Mouse (Mus musculus) urinary bladder, postnatal 14 days (tissue): ENCODE data around the gene Tbx20.

Experiments
- DNase-seq: peaks from one replicate; pipeline ENCODE4 v3.0.0; 2021; ENCODE audit warnings: low spot score

Gene Tbx20

DNA sequence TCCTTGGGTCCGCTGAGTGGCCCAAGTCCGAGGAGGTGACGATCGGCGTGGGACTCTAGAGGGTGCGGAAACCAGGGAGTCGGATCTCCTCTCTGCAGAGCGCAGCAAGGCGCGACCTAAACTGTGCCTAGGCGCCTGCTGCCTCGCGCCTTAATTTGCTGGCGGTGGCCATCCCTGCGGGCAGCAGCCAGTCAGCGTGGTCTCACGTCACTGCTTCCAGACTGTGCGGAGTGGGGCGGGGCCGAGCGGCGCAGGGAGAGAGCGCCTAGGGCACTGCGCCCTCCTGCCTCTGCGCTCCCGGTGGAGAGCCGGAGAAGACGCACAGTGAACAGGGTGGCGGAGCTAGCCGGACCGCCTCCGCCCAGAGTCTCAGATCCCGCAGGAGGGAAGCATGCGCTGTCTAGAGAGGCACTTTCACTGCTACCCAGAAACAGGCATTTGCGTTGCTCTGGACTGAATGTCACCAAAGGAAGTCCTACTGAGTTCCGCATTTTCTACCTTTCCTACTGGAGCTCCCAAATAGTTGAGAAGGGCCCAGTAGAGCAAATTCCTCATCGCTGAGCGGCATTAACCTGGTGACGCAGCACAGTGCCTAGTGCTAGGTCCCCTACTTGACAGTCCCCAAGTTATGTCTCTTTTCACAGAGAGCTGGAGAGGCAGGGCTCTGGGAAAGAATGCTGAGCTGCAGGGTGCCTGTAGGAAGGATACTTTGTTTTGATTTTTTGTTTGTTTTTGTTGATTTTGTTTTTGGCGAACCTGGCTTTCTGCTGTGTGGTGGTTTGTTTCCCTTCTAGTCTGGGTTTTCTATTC is at the start of gene Tbx20:
Tbx20 (minus strand) TSS at position 144 of the 810 bp plus-strand sequence.
- DNase-seq: peak; percentile 75

DNA sequence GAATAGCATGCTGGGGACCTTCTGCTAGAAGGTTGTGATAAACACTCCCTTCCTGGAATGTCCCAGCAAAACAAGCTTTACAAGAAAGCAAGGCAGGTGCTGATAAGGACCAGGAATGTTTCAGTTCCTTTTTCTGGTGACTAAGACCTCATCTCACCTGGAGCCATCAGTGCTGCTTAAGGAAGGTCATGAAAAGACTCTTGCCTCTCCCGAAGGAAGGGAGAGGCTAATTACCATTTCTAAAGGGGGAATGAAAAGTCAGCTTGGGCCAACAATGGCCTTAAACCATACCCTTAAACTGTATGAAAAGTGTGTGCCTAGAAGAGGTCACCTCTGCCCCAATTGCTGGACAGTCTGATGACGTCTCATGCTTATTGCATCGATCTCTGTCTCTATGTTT is 44.4 kb upstream of the Tbx20 start:
- no peak for DNase-seq

DNA sequence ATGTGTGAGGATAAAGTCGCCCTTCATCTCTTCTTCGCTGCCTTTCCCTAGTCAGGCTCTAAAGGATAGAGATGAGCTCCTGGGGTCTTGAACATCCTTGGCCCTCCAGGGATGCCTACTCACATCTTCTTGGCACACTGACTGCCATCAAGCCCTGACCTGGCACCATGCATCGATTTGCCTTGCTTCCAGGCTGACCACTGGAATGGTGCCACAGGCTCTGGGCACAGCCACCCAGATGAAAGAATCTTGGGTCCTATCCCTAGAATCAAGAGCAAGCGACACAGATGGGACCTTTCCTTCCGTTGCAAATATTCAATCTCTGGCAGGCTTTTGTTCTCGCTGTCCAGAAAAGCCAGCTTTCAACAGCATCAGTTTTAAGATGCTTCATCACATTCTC is 38.4 kb upstream of the Tbx20 start:
- no peak for DNase-seq

DNA sequence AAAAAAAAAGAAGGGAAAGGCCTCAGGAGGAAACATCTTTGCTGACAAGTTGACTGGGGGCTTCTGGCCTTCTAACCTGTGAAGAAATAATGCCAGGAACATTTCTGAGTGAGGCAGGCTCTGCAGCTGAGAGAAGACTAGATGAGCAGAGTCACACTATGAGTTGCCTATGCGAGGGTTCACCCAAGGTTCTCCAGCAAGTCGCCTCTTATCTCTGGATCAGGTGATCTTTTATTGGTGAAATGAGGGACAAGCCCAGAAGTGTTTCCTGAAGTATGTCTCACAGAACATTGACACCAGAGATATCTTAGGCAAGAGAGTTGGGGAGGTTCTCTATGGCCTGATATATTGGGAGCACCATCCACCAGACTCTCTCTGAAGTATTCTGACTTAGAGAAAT is 18.0 kb upstream of the Tbx20 start:
- DNase-seq: no peak

DNA sequence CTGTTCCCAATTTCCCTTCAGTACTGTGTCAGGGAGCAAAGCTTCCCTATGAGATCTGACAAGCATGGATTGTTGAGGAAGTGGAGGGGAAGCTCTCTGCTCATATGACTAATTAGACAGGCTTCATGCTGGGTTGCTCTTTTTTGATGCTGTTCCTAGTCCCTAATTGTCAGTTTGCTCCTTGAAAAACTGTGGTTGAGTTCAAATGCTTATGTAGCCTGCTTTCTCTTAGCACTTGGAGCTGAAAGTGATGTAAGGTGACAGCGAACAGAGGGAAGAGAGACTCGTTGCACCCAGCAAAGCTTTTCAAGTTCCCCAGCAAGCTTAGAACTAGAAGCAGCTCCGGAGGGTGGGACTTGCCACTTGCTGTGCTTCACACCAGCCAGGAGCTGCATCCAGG is 15.3 kb upstream of the Tbx20 start:
- DNase-seq: no peak

DNA sequence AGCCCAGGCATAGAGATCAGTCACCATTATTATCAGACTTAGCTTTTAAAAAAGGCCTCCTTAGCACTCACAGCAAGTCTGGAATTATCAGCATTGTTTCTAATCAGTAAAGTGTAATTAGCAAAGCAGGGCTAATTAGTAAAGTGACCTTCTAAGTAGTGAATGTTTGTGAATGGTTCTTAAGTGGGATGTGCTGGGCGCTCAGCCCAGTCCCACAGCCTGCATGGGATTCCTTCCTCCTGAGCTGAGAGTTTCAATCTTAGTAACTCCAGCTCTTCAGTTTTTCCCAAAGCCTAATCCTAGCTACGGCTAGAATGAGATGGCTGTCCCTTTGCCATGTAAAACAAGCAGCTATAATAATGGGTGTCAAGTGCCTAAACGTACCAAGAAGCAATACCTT is 8.2 kb upstream of the Tbx20 start:
- no peak for DNase-seq

DNA sequence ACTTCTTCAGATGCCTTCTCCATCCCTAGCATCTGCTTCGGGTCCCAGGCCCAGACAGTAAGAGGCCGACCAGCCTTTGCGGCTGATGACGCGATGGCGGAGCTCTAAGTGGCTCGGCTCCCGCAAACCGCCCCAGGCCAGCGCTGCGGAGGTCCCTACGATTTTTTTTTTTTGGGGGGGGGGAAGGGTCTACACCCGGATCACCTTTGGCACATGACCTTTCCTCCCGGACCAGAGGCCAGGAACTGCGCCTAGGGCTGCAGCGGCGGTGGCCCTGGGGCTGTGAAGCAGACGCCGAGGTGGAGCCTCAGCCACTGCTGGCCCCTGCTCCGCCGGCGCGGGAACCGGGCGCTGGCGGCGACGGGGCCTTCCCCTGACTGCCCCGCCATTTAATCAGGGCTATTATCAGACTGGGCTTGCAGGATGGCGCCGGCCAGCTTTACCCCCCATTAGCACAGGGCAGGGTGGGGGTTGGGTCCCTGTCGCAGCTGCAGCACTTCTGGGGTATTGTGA is 6.9 kb upstream of the Tbx20 start:
- DNase-seq: no peak

DNA sequence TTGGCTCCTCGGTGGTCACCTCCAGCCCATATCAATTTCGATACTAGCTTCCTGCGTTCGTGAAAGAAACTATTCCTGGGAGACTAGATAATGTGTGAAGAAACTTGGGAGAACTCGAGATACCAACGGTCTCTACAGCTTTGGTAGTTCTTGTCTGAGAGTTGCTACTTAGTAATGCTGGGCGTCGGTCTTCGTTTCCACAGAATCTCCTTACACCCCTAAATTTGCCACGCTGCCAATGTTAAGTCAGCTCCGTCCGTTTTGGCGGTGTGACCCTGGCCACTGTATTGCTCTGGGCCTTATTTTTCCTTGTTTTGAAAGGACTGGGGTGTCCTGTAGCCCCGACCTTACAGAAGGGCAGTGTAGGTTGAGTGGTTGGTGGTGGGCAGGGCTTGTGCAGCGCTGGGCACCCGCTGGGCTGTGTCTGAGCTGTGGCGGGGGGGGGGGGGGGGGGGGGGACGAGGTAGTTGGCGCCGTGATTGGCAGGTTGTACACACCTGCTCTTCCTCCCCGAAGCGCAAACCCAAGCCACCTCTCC is 6.4 kb upstream of the Tbx20 start:
- no peak for DNase-seq

DNA sequence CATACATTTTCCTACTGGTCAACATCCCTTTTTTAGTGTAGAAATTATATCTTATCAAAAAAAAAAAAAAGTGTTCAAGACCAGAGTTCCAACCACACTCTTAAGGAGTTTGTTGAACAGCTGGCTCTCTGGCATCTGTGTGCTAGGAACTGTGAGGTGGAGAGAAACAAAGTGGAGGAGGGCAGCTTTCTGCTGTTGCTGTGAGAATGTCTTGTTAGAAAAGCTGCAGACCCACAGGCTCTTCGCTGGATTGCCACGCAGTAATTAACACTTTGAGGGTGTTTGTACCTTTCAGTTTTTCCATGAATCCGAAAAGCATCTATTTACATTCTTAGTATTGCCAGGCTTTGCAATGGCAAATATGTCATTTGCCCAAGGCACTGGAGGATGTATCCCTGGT is 5.9 kb upstream of the Tbx20 start:
- no peak for DNase-seq

DNA sequence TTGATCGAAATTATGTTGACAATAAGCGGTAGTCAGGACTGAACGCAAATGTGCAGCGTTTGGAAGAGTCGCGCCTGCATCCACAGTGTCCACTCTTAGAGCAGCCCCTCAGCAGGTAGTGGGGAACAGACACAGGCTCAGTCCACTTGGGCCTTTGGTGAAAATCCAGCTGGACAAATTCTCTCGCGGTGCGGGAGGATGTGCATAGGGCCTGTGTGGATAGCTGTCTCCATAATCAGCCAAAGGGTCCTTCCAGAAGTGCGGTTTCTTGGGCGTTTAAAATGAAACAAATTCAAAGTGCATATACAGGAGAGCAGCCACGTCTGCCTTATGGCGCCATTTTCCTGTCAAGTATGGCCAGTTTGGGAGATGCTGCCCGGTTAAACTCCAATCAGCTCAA is 4.5 kb upstream of the Tbx20 start:
- DNase-seq: no peak

DNA sequence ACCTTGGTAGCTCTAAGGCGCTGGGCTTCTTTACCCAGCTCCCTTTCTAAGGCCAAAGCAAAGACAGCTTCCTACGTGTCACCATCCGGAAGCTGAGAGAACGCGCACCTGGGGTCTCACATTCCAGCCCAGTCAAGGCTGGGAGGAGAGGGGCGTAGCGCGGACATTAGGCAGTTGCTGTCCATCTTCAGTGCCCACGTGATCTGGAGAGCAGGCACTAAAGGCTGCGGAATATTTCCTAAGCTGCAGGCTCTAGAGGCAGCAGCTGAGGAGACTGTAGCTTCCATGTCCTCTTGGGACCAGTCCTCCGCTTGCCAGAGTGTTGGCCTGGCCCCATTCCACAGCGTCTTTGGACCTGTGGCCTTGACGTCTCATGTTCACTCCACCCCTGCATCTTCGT is 3.9 kb upstream of the Tbx20 start:
- no peak for DNase-seq

DNA sequence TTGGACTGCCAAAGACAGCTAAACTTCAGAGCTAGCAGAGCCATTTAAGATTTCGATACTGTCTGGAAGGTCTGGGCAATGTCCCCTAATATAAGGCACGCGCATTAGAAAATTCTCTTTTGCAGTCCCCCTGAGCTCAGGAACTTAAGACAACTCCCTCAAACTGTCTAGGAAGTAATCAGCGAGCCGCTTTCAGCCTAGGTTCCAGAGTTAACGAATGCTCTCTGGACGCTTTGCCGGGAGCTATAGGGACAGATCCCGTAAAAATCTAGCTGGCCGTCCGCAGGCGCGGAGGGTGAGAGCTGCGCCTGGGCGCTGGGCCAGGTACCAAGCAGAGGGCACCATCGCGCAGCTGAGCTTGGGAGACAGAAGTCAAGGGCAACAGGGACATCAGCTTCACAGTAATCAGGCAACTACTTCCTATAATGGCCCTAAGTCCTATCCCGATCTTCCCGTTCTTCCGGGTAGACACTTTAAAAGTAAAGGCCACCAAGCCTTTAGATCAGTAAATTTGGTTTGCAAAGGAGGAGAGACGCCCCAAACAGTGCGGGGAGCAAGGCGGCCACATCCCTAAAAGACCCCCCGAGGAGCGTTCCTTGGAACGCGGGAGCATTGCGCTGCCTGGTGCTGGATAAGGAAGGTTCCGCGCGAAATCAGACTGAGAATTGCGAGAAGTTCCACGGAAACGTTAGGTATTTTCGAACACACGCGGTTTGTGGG is 3.2 kb upstream of the Tbx20 start:
- no peak for DNase-seq

DNA sequence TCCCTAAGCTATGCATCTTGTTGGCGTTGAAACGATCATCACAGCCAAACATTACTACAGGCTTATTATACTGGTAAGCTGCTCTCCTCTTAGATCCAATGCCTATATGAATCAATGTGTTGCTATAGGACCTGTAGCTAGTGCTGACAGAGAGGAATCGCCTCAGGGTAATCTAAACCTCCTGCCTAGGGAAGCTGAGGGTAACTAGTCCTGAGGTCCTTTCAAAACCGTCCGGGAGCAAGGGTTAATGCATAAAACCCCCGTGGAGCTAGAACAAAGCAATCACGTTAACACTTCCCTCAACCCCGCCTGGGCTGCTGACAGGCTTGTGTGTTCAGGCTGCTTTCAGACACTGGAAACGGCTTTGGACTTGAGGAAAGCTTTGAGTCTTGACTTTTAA is 2.4 kb upstream of the Tbx20 start:
- no peak for DNase-seq

DNA sequence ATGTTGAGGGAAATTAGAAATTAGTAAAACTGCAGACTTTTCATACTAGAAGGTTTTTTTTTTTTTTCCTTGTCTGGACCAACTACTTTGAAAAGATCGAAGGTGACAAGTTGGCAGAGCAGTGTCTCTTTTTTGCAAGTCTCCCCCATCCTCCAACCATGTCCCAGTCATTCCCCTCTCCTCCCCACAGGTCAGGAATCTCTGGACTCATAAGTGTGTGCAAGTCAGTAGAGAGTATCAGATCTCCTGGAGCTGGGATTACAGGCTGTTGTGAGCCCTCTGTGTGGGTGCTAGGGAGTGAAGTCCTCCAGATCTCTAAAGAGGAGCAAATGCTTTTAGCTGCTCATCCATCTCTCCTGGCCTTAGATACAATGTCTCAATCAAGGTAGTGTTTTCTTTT is 1.5 kb upstream of the Tbx20 start:
- no peak for DNase-seq

DNA sequence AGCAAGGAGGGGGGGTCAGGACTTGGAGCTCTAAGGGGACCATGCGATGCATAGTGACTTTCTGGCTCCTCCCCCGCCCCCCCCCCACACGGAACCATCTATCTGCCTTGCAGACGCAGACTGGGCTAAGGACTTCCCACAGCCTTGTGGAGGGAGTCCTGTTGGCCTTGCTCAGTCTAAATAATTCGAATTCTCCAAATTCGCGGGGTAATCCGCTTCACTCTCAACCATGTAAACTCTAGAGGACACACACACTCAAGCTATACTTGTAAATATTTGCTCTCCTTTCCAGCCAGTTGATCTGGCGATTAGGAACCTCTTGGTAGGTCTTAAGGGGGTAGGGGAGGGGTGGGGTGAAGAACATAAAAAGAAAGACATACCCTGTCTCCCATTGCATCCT is 898 bp upstream of the Tbx20 start:
- DNase-seq: no peak

DNA sequence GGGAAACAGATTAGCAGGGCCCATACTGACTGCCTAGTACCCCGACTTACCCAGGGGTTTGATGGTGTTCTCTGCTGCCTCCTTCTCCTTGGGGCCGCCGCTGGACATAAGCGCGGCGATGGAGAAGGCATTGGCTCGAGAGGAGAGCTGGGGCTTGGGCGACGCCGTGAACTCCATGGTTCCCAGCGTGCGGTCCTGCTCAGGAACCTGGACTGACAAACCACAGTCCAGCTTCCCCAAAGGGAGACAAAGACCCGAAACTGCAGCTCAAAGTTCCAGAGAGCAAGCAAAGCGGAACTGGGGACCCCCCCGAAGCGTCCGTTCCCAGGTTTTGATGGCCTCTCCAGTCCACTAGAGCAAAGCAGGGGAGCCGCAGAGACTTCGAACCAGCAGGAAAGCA is 434 bp downstream of the Tbx20 start:
- no peak for DNase-seq

DNA sequence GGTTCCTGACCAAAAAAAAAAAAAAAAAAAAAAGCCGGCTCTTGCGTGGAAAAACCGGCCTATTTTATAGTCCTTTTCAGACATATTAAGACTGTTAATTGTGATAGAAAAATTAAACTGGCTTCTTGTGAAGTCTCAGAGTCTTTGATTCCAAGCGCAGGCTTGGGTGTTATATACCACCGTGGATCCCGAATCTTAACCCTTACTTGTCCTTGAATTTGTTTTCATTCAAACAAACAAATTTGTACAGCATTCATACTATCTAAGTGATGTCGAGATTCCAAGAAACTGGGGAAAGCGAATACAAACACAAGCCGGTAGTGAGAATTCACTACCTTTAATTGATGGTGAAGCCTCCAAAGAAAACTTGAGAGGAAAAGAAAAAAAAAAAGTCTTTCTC is 932 bp downstream of the Tbx20 start:
- no peak for DNase-seq

DNA sequence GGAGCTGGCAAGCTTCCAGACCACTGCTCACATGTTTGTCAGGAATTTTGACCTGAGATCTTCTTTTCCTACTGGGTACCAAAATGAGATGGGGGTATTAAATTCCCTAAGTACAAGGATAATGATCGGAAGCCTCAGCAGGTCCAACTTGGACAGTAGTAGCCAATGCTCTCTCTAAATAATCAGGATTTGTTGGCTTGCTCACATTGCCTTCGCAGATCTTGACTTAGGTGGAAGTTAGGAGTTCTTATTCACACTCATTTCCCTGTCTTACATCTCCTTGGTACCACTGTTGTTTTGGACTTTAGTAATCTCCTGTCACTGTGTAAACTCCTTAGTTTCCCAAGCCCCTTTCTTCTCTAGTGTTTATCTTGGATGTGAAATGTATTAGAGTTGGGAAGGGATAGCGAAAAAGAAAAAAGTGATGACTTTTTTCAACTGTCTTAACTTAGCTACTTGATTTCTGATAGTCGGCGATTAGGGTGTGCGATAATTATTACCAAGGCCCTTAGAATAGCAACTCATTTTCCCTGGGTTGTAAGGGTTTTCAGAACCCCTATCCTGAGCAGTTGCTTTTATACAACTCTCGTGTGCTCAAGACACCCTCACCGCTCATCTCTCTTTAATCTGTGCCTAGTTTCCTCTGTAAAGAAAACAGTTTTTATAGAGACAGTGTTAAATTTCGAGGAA is 1.5 kb downstream of the Tbx20 start:
- no peak for DNase-seq

DNA sequence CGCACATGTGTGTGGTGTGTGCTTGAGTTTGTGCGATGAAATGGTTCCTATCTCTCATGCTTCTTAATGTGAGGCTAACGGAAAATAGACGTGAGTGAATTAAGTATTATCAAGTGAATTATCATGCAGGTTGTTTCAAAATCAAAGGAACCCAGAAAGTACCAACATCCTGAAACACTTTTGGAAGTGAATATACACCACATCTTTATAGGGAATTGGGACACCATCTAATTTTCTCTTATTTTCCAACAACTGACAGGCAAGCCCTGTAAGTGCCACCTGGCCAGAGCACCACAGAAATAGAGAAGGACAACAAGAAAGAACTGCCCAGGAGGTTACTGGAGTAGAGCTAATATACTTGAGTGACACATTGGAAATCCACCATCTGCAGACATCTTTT is 2.4 kb downstream of the Tbx20 start:
- DNase-seq: no peak

DNA sequence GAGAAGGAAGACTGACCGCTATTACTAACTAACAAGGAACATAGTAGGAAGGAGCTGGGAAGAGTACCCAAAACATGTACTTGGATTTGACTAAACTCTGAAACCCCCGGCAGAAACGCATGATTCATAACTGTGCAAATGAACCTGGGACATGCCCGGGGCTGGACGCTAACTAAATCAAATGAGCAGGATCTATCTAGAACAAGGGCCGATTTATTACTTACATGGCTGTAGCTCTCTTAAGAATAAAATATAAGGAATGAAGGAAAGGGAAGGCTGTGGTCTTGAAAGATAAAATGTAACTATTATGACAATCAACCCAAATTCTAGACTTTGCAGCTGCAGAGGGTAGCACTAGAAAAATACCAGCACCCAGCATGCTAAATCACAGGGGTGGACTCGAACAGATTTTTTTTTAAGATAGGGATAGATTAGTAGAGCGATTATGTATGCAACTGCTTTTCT is 3.1 kb downstream of the Tbx20 start:
- DNase-seq: no peak

DNA sequence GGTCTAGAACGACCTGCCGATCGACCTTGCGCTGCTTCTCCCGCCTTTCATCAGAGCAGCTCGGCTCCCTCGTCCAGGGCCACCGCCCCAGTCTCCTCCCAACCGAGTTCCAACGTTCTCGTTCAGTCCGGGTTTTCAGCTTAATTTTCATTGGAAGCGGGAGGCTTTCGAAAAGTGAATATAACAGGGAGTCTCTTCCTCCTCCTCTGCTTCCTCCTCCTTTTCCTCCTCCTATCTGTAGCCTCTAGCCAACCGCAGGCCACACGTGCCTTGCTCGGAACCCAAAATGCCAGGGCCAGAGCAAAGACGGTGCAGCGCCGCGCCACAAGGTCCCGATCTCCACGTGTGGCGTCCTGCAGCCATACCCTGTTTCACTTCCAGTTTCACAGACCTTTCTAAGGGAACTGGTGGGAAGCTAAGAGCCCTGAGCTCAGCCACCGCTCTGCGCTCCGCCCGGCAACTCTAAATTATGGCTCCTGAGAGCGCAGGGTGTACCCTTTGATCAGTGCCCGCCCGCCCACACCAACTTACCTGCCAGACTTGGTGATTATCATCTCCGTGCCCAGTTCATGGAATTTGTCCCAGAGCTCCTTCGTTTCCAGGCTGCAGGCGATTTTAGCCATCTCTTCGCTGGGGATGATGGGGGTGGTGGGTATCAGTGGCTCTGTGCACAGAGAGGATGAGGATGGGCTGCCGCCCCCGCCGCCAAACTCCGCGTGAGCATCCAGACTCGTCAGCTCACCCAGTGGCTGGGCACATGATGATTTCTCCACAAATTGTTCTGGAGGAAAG is 3.8 kb downstream of the Tbx20 start:
- DNase-seq: no peak

DNA sequence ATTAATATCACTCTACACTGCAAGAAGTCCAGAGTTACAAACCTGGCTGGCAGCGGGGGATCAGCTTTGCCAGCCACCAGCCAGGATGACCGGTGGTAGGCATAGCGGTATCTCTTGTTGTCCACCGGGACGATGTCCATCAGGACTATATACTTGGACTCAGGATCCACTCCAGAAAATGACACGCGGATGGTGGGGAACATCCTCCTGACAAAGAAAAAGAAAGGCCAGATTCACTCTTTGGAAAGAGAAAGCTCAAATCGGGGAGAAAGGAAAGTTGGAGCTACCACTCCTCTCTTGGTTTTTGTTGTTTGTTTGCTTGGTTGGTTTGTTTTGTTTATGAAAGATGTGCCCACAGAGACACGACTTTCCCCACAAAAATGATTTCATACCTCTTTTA is 4.5 kb downstream of the Tbx20 start:
- no peak for DNase-seq
